Mouse (Mus musculus): ENCODE data around the gene Ccdc191. TPM values are rescaled to one million over a fixed set of nuclear protein-coding genes. Genes with fewer than 3 reads are reported as not detected.

Ccdc191 gene
- polyA plus RNA-seq, 1 experiment: 0.98 TPM

- H3K79me3 ChIP-seq (ENCODE audit: low read depth): no peaks in the 10 kb centered on the region
- H3K36me3 ChIP-seq (ENCODE audit: control insufficient read depth, insufficient read depth): no peaks in the 10 kb centered on the region
- no peak for TF ChIP-seq CTCF (IDR thresholded peaks at IDR 0.05; ENCODE audit: control insufficient read depth, insufficient read depth, insufficient read length)
- TF ChIP-seq USF1 (IDR thresholded peaks at IDR 0.05; ENCODE audit: low read depth): no peak
- TF ChIP-seq FOSL1 (IDR thresholded peaks at IDR 0.05; ENCODE audit: insufficient read depth, low read length, poor library complexity, severe bottlenecking): no peak
- TF ChIP-seq MAX (IDR thresholded peaks at IDR 0.05): no peak
- TF ChIP-seq CEBPB (IDR thresholded peaks at IDR 0.05; ENCODE audit: low read depth): no peak
- TF ChIP-seq MYOG (IDR thresholded peaks at IDR 0.05; ENCODE audit: control insufficient read depth, extremely low read depth, insufficient read length): no peak
- TF ChIP-seq MYOD1 (IDR thresholded peaks at IDR 0.05; ENCODE audit: control insufficient read depth, insufficient read length, low read depth): no peak
- H3K27me3 ChIP-seq (ENCODE audit: control insufficient read depth, insufficient read depth, insufficient read length): no peaks in the 10 kb centered on the region
- H3ac ChIP-seq (ENCODE audit: control insufficient read depth, insufficient read length, low read depth): no peak overlapping the region
- no peak overlapping the region for H3K4me3 ChIP-seq (ENCODE audit: insufficient read depth, poor library complexity, severe bottlenecking)
- H3K79me2 ChIP-seq (ENCODE audit: control insufficient read depth, insufficient read depth): no peaks in the 10 kb centered on the region
Observed at GRCm38 (mm10) chr16:43932319-43932718, 42.7 kb downstream of the Ccdc191 start.

GRCm38 (mm10) chr16:43933041-43933440 lies 43.4 kb downstream of the Ccdc191 start:
- Histone ChIP-seq H3K4me3 (ENCODE audit: insufficient read depth, poor library complexity, severe bottlenecking) (no peak overlapping the region), H3K79me3 (ENCODE audit: low read depth) (no peaks in the 10 kb centered on the region), H3ac (ENCODE audit: control insufficient read depth, insufficient read length, low read depth) (no peak overlapping the region), H3K79me2 (ENCODE audit: control insufficient read depth, insufficient read depth) (no peaks in the 10 kb centered on the region), H3K36me3 (ENCODE audit: control insufficient read depth, insufficient read depth) (no peaks in the 10 kb centered on the region), H3K27me3 (ENCODE audit: control insufficient read depth, insufficient read depth, insufficient read length) (no peaks in the 10 kb centered on the region)
- TF ChIP-seq MYOD1 (IDR thresholded peaks at IDR 0.05; ENCODE audit: control insufficient read depth, insufficient read length, low read depth) (no peak), FOSL1 (IDR thresholded peaks at IDR 0.05; ENCODE audit: insufficient read depth, low read length, poor library complexity, severe bottlenecking) (no peak), MYOG (IDR thresholded peaks at IDR 0.05; ENCODE audit: control insufficient read depth, extremely low read depth, insufficient read length) (no peak)

GRCm38 (mm10) chr16:43934856-43935255 lies 45.3 kb downstream of the Ccdc191 start:
- no peaks in the 10 kb centered on the region for H3K79me3 ChIP-seq (ENCODE audit: low read depth)
- H3K36me3 ChIP-seq (ENCODE audit: control insufficient read depth, insufficient read depth): no peaks in the 10 kb centered on the region
- H3K79me2 ChIP-seq (ENCODE audit: control insufficient read depth, insufficient read depth): no peaks in the 10 kb centered on the region
- H3ac ChIP-seq (ENCODE audit: control insufficient read depth, insufficient read length, low read depth): no peak overlapping the region
- no peaks in the 10 kb centered on the region for H3K27me3 ChIP-seq (ENCODE audit: control insufficient read depth, insufficient read depth, insufficient read length)
- no peak for TF ChIP-seq USF1 (IDR thresholded peaks at IDR 0.05; ENCODE audit: low read depth)
- no peak for TF ChIP-seq CEBPB (IDR thresholded peaks at IDR 0.05; ENCODE audit: low read depth)
- no peak for TF ChIP-seq MYOD1 (IDR thresholded peaks at IDR 0.05; ENCODE audit: control insufficient read depth, insufficient read length, low read depth)
- no peak for TF ChIP-seq MAX (IDR thresholded peaks at IDR 0.05)
- no peak overlapping the region for H3K4me3 ChIP-seq (ENCODE audit: insufficient read depth, poor library complexity, severe bottlenecking)

- H3K79me2 ChIP-seq (ENCODE audit: control insufficient read depth, insufficient read depth): no peaks in the 10 kb centered on the region
- H3K4me3 ChIP-seq (ENCODE audit: insufficient read depth, poor library complexity, severe bottlenecking): no peak overlapping the region
- no peaks in the 10 kb centered on the region for H3K27me3 ChIP-seq (ENCODE audit: control insufficient read depth, insufficient read depth, insufficient read length)
- H3ac ChIP-seq (ENCODE audit: control insufficient read depth, insufficient read length, low read depth): no peak overlapping the region
- no peaks in the 10 kb centered on the region for H3K36me3 ChIP-seq (ENCODE audit: control insufficient read depth, insufficient read depth)
- TF ChIP-seq CEBPB (IDR thresholded peaks at IDR 0.05; ENCODE audit: low read depth) (no peak), MAX (IDR thresholded peaks at IDR 0.05) (no peak), USF1 (IDR thresholded peaks at IDR 0.05; ENCODE audit: low read depth) (no peak), MYOD1 (IDR thresholded peaks at IDR 0.05; ENCODE audit: control insufficient read depth, insufficient read length, low read depth) (no peak), FOSL1 (IDR thresholded peaks at IDR 0.05; ENCODE audit: insufficient read depth, low read length, poor library complexity, severe bottlenecking) (no peak), MYOG (IDR thresholded peaks at IDR 0.05; ENCODE audit: control insufficient read depth, extremely low read depth, insufficient read length) (no peak), CTCF (IDR thresholded peaks at IDR 0.05; ENCODE audit: control insufficient read depth, insufficient read depth, insufficient read length) (no peak)
- no peaks in the 10 kb centered on the region for H3K79me3 ChIP-seq (ENCODE audit: low read depth)
Observed at GRCm38 (mm10) chr16:43935367-43935766, 45.8 kb downstream of the Ccdc191 start.

- TF ChIP-seq MYOG (IDR thresholded peaks at IDR 0.05; ENCODE audit: control insufficient read depth, extremely low read depth, insufficient read length): no peak
- TF ChIP-seq USF1 (IDR thresholded peaks at IDR 0.05; ENCODE audit: low read depth): no peak
- no peak for TF ChIP-seq MYOD1 (IDR thresholded peaks at IDR 0.05; ENCODE audit: control insufficient read depth, insufficient read length, low read depth)
- TF ChIP-seq CEBPB (IDR thresholded peaks at IDR 0.05; ENCODE audit: low read depth): no peak
- no peak for TF ChIP-seq FOSL1 (IDR thresholded peaks at IDR 0.05; ENCODE audit: insufficient read depth, low read length, poor library complexity, severe bottlenecking)
- no peak for TF ChIP-seq CTCF (IDR thresholded peaks at IDR 0.05; ENCODE audit: control insufficient read depth, insufficient read depth, insufficient read length)
Observed at GRCm38 (mm10) chr16:43935892-43936291, 46.3 kb downstream of the Ccdc191 start.

GRCm38 (mm10) chr16:43940846-43941245 lies 51.2 kb downstream of the Ccdc191 start:
- Histone ChIP-seq H3K27me3 (ENCODE audit: control insufficient read depth, insufficient read depth, insufficient read length) (no peaks in the 10 kb centered on the region), H3K79me3 (ENCODE audit: low read depth) (no peaks in the 10 kb centered on the region), H3ac (ENCODE audit: control insufficient read depth, insufficient read length, low read depth) (no peak overlapping the region), H3K4me3 (ENCODE audit: insufficient read depth, poor library complexity, severe bottlenecking) (no peak overlapping the region), H3K79me2 (ENCODE audit: control insufficient read depth, insufficient read depth) (no peaks in the 10 kb centered on the region), H3K36me3 (ENCODE audit: control insufficient read depth, insufficient read depth) (peaks cover 5% of the 10 kb centered on the region)
- TF ChIP-seq CTCF (IDR thresholded peaks at IDR 0.05; ENCODE audit: control insufficient read depth, insufficient read depth, insufficient read length): no peak
- TF ChIP-seq FOSL1 (IDR thresholded peaks at IDR 0.05; ENCODE audit: insufficient read depth, low read length, poor library complexity, severe bottlenecking): no peak
- TF ChIP-seq CEBPB (IDR thresholded peaks at IDR 0.05; ENCODE audit: low read depth): no peak

More at GRCm38 (mm10) chr16:43935892-43936291, 46.3 kb downstream of the Ccdc191 start:
- Histone ChIP-seq H3K4me3 (ENCODE audit: insufficient read depth, poor library complexity, severe bottlenecking) (no peak overlapping the region), H3K79me2 (ENCODE audit: control insufficient read depth, insufficient read depth) (no peaks in the 10 kb centered on the region), H3K36me3 (ENCODE audit: control insufficient read depth, insufficient read depth) (no peaks in the 10 kb centered on the region), H3ac (ENCODE audit: control insufficient read depth, insufficient read length, low read depth) (no peak overlapping the region), H3K27me3 (ENCODE audit: control insufficient read depth, insufficient read depth, insufficient read length) (no peaks in the 10 kb centered on the region), H3K79me3 (ENCODE audit: low read depth) (no peaks in the 10 kb centered on the region)

All from C2C12 (cell line).